8 mouse cellular contexts compared by ENCODE assay signal in the genomic region with DNA sequence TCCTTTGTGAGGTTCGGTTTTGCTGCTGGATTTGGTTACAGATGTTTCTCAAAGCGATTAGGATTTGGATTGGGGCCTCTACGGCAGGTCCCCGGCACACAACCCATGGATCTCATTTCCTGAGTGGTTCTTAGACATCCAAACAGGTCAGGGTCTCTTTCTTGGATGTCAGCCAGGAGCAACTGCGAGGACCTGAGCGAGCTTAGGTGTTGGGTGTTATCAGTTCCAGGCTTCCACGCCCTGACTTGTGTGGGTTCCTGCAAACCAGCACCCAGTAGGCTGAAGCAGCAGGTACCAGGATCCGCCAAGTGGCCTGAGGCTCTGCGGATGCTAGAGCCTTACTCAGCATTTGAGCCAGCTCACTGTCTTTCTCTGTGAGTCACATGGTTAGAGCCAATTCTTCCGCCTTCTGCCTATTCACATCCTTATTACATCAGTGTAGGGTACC.
DNase-seq lines count a peak whose midpoint lies in the region; ATAC-seq and TF ChIP-seq lines count a peak whose summit lies in the region.

No protein-coding gene starts in this region.

- DNase-seq in heart, adult 11 months: peak; percentile 92
- DNase-seq in heart, adult 9 months (ENCODE audit: low spot score in 2 of 2): no peak
- peak; percentile 44 for DNase-seq in adrenal gland, postnatal 14 days
- DNase-seq in induced T-regulatory cell, adult 2 months (ENCODE audit: low read depth): peak; percentile 51
- peak; percentile 26 for DNase-seq in lung, embryonic 14.5 days
- DNase-seq in urinary bladder, adult 2 months (ENCODE audit: low spot score): no peak

- TF ChIP-seq CTCF in lung, embryonic 14.5 days (IDR thresholded peaks at IDR 0.05; ENCODE audit: low read depth): no peak
- TF ChIP-seq CTCF in olfactory bulb, adult 2 months (IDR thresholded peaks at IDR 0.05; ENCODE audit: insufficient read depth, low read depth, low read length): no peak

- H3K4me3 ChIP-seq in forebrain, embryonic 12.5 days (replicated peaks): peak overlapping the region; percentile 42
- H3K4me3 ChIP-seq in lung, embryonic 14.5 days (ENCODE audit: low read depth, low read length): peak overlapping the region; percentile 41
- H3K4me3 ChIP-seq in olfactory bulb, adult 2 months (ENCODE audit: insufficient read depth, low read depth, low read length): 0 out of 2 replicates have a peak overlapping the region, but pooled peaks have one; percentile 4

- H3K27ac ChIP-seq in forebrain, embryonic 12.5 days: no peak overlapping the region
- no peak overlapping the region for H3K27ac ChIP-seq in lung, embryonic 14.5 days (ENCODE audit: low read depth)
- H3K27ac ChIP-seq in olfactory bulb, adult 2 months (ENCODE audit: insufficient read depth, low read depth, low read length): no peak overlapping the region

- WGBS in forebrain, embryonic 12.5 days: 33% methylated on average over 10 of the region's 10 CpGs
- whole genome bisulfite sequencing in lung, embryonic 14.5 days: 25% methylated on average over 10 of the region's 10 CpGs
- 35% methylated on average over 10 of the region's 10 CpGs for WGBS in olfactory bulb, adult 2 months

- no peaks in the 10 kb centered on the region for H3K36me3 ChIP-seq in forebrain, embryonic 12.5 days (replicated peaks)
- no peaks in the 10 kb centered on the region for H3K36me3 ChIP-seq in lung, embryonic 14.5 days (ENCODE audit: insufficient read depth)

- H3K27me3 ChIP-seq in forebrain, embryonic 12.5 days: peaks cover 5% of the 10 kb centered on the region; the same call in 1 of the 2 replicates
- H3K27me3 ChIP-seq in lung, embryonic 14.5 days (ENCODE audit: insufficient read depth, low read length): no peaks in the 10 kb centered on the region

- peaks cover 11% of the 10 kb centered on the region for H3K4me1 ChIP-seq in forebrain, embryonic 12.5 days
- H3K4me1 ChIP-seq in lung, embryonic 14.5 days (ENCODE audit: insufficient read depth): no peaks in the 10 kb centered on the region
- peaks cover 3% of the 10 kb centered on the region; the same call in 1 of the 2 replicates for H3K4me1 ChIP-seq in olfactory bulb, adult 2 months (ENCODE audit: control insufficient read depth, insufficient read depth, low read length)

- ATAC-seq in forebrain, embryonic 12.5 days (ENCODE audit: low FRiP score): no peak
- ATAC-seq in lung, embryonic 14.5 days (ENCODE audit: insufficient read depth): no peak

- no peak for TF ChIP-seq POLR2A in olfactory bulb, adult 2 months (IDR thresholded peaks at IDR 0.05; ENCODE audit: insufficient read depth, low read depth, low read length)

- H3K9ac ChIP-seq in forebrain, embryonic 12.5 days: peak overlapping the region; percentile 48
- H3K9ac ChIP-seq in lung, embryonic 14.5 days: peak overlapping the region; percentile 49

- H3K9me3 ChIP-seq in forebrain, embryonic 12.5 days: no peaks in the 10 kb centered on the region
- H3K9me3 ChIP-seq in lung, embryonic 14.5 days (ENCODE audit: low read depth, low read length): no peaks in the 10 kb centered on the region

- peak overlapping the region; percentile 58 for H3K4me2 ChIP-seq in forebrain, embryonic 12.5 days
- H3K4me2 ChIP-seq in lung, embryonic 14.5 days: peak overlapping the region; percentile 75

Comparison
In these comparisons a context has a peak if more than half of its experiments do, and no peak if none do; other contexts are left out.
1. DNase-seq: peak in heart, adult 11 months (single experiment), adrenal gland, postnatal 14 days (single experiment), induced T-regulatory cell, adult 2 months (single experiment) and lung, embryonic 14.5 days (single experiment); none in heart, adult 9 months (0 of 2) and urinary bladder, adult 2 months (single experiment).
2. Peak in every context shown above with its lines, with median percentiles within 50 percentile points of each other: H3K4me3 ChIP-seq.